Mouse (Mus musculus) kidney, embryonic 14.5 days (tissue): ENCODE results near the gene Gna11. TPM values are rescaled to one million over a fixed set of nuclear protein-coding genes. Genes with fewer than 3 reads are reported as not detected.

ENCODE experiments used
- ATAC-seq: fragments of 200-750 bp; cut with Nextera tagmentation; 2 replicates; pipeline ENCODE4 v1.8.0; 2017; ENCODE audit warnings: moderate number of reproducible peaks, mild to moderate bottlenecking, moderate TSS enrichment, moderate library complexity; ENCODE audit not compliant: low FRiP score, low TSS enrichment
- H3K27ac ChIP-seq: fragments of 300-500 bp; sonication (generic); 2 replicates; pipeline ENCODE4 v1.5.1; 2014; ENCODE audit warnings: low read depth, mild to moderate bottlenecking, low read length, moderate library complexity, mixed read lengths
- H3K27me3 ChIP-seq: fragments of 300-500 bp; sonication (generic); 2 replicates; pipeline ENCODE4 v1.6.1; 2014; ENCODE audit warnings: mild to moderate bottlenecking, low read length; ENCODE audit not compliant: control insufficient read depth, insufficient read depth
- H3K36me3 ChIP-seq: fragments of 300-500 bp; sonication (generic); 2 replicates; pipeline ENCODE4 v1.6.1; 2014; ENCODE audit warnings: low read length, mixed read lengths; ENCODE audit not compliant: control insufficient read depth, insufficient read depth
- H3K4me1 ChIP-seq: fragments of 300-500 bp; sonication (generic); 2 replicates; pipeline ENCODE4 v1.6.1; 2014; ENCODE audit warnings: low read length, mixed read lengths; ENCODE audit not compliant: control insufficient read depth, insufficient read depth
- H3K4me2 ChIP-seq: fragments of 300-500 bp; sonication (generic); replicated peaks from 2 replicates; pipeline ENCODE4 v1.6.1; 2014; ENCODE audit warnings: low read depth, mild to moderate bottlenecking, low read length
- H3K4me3 ChIP-seq: fragments of 300-500 bp; sonication (generic); 2 replicates; pipeline ENCODE4 v1.5.1; 2014; ENCODE audit warnings: mild to moderate bottlenecking, low read length
- H3K9ac ChIP-seq: fragments of 300-500 bp; sonication (generic); 2 replicates; pipeline ENCODE4 v1.6.1; 2014; ENCODE audit warnings: low read depth, mild to moderate bottlenecking, low read length, moderate library complexity
- H3K9me3 ChIP-seq: fragments of 300-500 bp; sonication (generic); 2 replicates; pipeline ENCODE4 v1.6.1; 2016; ENCODE audit warnings: low read length; ENCODE audit not compliant: control insufficient read depth
- WGBS: fragments of 180-500 bp; shearing (Covaris S2); extraction: QIAGEN DNeasy Blood & Tissue Kit; methylation state at CpG from one replicate; pipeline ENCODE4 v1.1.7; 2014; 5-methylcytosine and 5-hydroxymethylcytosine counted together
- microRNA-seq: library from miRNA; unstranded; fragments of <30 nt; microRNA quantifications from one replicate; pipeline ENCODE4, GENCODE M21; 2016
- polyA plus RNA-seq: library from polyadenylated mRNA; unstranded; fragments of >200 nt; fragmentation: Nextera tagmentation; extraction: Ambion mirVana; gene quantifications from 2 replicates; pipeline ENCODE4 v1.2.1, GENCODE M21; 2014

Gene Gna11
- polyA plus RNA-seq, 1 experiment from 2014 or later = 89.2 TPM

- 3% methylated on average over 34 of the region's 35 CpGs for WGBS
- Histone ChIP-seq H3K36me3 (peaks cover 8% of the 10 kb centered on the region; the same call in 1 of the 2 replicates), H3K27ac (no peak overlapping the region), H3K27me3 (peaks cover 19% of the 10 kb centered on the region), H3K9me3 (no peaks in the 10 kb centered on the region), H3K4me3 (peak overlapping the region; percentile 42), H3K4me1 (0 out of 2 replicates have a peak, but pooled peaks cover 3% of the 10 kb centered on the region), H3K4me2 (peak overlapping the region; percentile 72), H3K9ac (0 out of 2 replicates have a peak overlapping the region, but pooled peaks have one; percentile 18)
- peak; percentile 9 for ATAC-seq
These were observed 63.1 kb downstream of the Gna11 start for GRCm38 (mm10) chr10:81481605-81482532.

Small RNAs within 50 kb of the gene (microRNA-seq; reads per million reads assigned to microRNA genes)
- not detected for gene Gm25595

Other genes starting within 250 kb of the Gna11 start
- 21.4 and 29.6 TPM in 2 replicates for gene Cactin, start 224.1 kb downstream of the Gna11 start, polyA plus RNA-seq
- 8.7 and 10.1 TPM in 2 replicates for gene Tbxa2r, start 216.5 kb downstream of the Gna11 start, polyA plus RNA-seq
- gene Gipc3, start 201.9 kb downstream of the Gna11 start, polyA plus RNA-seq = 0.05 and 0.07 TPM in 2 replicates
- gene Hmg20b, start 194.7 kb downstream of the Gna11 start, polyA plus RNA-seq = 115 and 119 TPM in 2 replicates
- 4.1 and 4.6 TPM in 2 replicates for gene Mfsd12, start 187.7 kb downstream of the Gna11 start, polyA plus RNA-seq
- gene 4930404N11Rik, start 179.4 kb downstream of the Gna11 start, polyA plus RNA-seq = 0.14 and 0.30 TPM in 2 replicates
- 101 and 108 TPM in 2 replicates for gene Fzr1, start 166.7 kb downstream of the Gna11 start, polyA plus RNA-seq
- 59.2 and 73.9 TPM in 2 replicates for gene Dohh, start 160.8 kb downstream of the Gna11 start, polyA plus RNA-seq
- gene Gm48551, start 160.7 kb downstream of the Gna11 start, polyA plus RNA-seq = 3.5 and 3.8 TPM in 2 replicates
- 0.61 and 1.5 TPM in 2 replicates for gene Gm48552, start 156.2 kb downstream of the Gna11 start, polyA plus RNA-seq
- gene Smim24, start 152.1 kb downstream of the Gna11 start, polyA plus RNA-seq = 14.9 and 16.4 TPM in 2 replicates
- gene Nfic, start 89.6 kb downstream of the Gna11 start, polyA plus RNA-seq = 47.3 and 59.0 TPM in 2 replicates
- 0.28 and 0.36 TPM in 2 replicates for gene Celf5, start 62.5 kb downstream of the Gna11 start, polyA plus RNA-seq
- gene Ncln, start 48.8 kb downstream of the Gna11 start, polyA plus RNA-seq = 59.1 and 76.6 TPM in 2 replicates
- gene S1pr4, start 45.1 kb downstream of the Gna11 start, polyA plus RNA-seq = 0.41 and 0.54 TPM in 2 replicates
- gene Gna15, start 21.0 kb downstream of the Gna11 start, polyA plus RNA-seq = 0.23 and 0.60 TPM in 2 replicates
- gene Aes, start 14.3 kb upstream of the Gna11 start, polyA plus RNA-seq = 408 and 609 TPM in 2 replicates
- gene Tle2, start 29.4 kb upstream of the Gna11 start, polyA plus RNA-seq = 29.3 and 30.4 TPM in 2 replicates
- gene Tle6, start 55.9 kb upstream of the Gna11 start, polyA plus RNA-seq = 12.6 and 15.5 TPM in 2 replicates
- gene BC025920, start 61.1 kb upstream of the Gna11 start, polyA plus RNA-seq = 0.84 and 0.86 TPM in 2 replicates
- 39.9 and 40.7 TPM in 2 replicates for gene Sirt6, start 82.6 kb upstream of the Gna11 start, polyA plus RNA-seq
- gene Ankrd24, start 83.3 kb upstream of the Gna11 start, polyA plus RNA-seq = 11.3 and 18.5 TPM in 2 replicates
- 5.3 and 6.4 TPM in 2 replicates for gene Gm10778, start 103.9 kb upstream of the Gna11 start, polyA plus RNA-seq
- 18.9 and 19.8 TPM in 2 replicates for gene Zfp433, start 159.6 kb upstream of the Gna11 start, polyA plus RNA-seq
- gene Gm3055, start 226.0 kb upstream of the Gna11 start, polyA plus RNA-seq = 13.6 TPM in 2 replicates